Mouse (Mus musculus): ENCODE results near the gene Htr2b.

Gene Htr2b

DNA sequence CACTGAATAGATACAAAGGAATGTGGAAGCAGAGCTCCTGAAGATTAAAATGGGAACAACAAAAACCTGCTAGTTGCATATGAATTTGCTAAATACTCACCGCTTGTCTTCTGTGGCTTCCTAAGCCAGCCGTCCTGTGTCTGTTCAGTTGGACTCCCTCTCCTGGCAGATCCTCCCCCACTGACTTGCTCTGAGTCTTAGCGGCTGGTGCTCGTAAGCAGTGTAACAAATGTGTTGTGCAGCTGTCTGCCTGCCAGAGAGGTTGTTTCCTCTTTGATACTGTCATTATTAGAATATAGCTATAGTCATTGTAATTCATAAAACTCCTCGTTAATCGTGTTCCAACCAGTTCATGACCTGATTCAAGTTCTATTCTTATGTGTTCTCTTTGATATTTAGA lies at the start of gene Htr2b:
TSS of gene Htr2b (minus strand) at position 192 of the 400 bp plus-strand sequence.
- DNase-seq (ENCODE audit: low read depth, low spot score) = no peak

DNA sequence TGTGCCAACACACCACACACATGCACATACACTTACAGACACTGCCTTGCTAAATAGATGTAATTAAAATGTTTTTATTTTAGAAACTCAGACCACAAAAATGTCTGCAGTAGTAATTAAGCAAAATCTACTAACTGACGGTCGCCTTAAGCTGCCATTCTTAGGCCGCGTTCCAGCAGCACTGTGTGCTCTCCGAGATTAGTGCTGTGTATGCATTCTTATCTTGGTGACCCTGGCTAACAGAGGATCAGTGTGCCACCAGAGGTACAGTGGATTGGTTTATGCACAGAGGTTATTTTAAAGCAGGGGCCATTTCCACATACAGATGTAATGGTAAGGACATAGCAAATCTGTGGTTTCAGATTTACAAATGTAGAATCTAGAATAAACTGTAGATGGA lies 49.3 kb upstream of the Htr2b start:
- no peak for DNase-seq (ENCODE audit: low read depth, low spot score)

- no peak for DNase-seq (ENCODE audit: low read depth, low spot score)
Measured at GRCm38 (mm10) chr1:86160479-86160878, 48.7 kb upstream of the Htr2b start.

GRCm38 (mm10) chr1:86160059-86160458 lies 48.3 kb upstream of the Htr2b start:
- no peak for DNase-seq (ENCODE audit: low read depth, low spot score)

DNA sequence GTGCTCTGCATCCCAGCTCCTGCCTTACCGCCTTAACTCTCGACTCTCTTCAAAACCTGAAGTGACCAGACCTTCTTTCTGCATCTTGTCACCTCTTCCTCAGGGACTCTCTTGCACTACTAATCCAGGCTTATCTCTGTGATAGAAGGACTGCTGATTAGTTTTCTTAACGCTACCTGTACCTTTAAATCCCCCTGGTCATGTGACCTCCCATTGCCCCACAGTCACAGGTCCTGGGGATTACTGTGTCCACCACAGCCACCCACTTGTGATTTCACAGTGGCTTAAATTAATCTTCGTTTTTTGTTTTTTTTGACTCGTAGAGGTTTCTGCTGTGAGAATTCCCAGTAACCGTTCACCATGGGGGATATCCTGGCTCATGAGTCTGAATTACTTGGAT lies 44.8 kb upstream of the Htr2b start:
- DNase-seq (ENCODE audit: low read depth, low spot score) = no peak

DNA sequence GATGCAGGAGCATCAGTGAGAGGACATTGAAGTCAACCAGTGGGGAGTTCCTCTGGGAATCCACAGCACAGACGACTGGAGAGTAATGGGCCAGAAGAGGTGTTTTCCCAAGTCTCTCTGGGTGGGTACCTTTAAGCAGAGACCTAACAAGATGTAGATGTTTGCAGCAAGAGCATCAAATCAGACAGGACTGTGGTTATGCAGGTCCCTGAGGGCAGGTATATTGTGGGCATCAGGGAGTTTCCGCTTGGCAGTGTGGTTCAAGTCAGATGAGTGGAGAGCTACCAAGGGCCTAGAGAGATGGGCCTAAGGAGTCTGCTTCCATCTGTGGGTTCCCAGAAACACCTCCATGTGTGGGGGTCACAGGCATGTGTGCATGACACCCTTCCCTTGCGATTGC lies 44.3 kb upstream of the Htr2b start:
- DNase-seq (ENCODE audit: low read depth, low spot score) = no peak

DNA sequence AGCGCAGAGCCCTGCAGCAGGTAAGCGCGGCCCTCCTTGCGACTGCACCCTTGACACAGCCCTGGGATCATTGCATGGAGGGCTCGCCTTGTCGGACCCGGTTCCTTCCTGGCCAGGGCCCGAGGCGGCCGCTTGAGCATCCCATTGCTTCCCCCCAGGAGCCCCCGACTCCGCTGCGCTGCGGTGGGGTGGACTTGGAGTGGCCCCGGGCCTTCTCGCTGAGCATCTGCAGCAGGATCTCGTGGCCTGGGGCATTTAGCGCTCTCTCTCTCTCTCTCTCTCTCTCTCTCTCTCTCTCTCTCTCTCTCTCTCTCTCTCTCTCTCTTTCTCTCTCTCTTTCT lies 43.0 kb upstream of the Htr2b start:
- no peak for DNase-seq (ENCODE audit: low read depth, low spot score)

DNA sequence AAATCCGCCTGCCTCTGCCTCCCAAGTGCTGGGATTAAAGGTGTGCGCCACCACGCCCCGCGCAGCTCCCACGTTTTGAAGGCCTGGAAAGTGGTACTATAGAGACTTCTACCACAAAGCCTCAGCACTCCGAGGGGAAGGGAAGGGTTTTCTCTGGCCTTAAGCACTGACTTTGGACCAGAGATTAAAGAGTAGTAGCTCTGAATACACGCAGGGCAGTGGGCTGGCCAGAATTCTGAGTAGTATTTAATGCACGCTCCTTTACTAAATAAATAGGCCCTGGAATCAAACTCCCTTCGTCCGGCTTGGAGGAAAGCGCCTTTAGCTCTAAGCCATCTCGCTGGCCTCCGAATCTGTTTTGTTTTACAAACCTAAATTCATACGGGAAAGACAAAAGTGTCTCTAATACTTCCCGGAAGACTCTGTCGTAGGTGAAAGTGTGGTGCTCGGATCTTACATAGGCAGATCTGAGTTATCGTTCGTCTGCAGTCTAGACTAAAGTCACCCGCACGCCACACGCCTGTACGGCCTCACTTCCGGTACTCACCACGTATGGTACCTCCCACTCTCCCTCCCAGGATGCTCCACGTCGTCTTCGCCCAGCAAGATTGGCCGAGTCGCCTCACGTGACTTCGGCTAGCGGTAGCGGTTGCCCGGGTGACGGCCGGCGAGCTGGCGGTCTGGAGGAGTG lies 42.5 kb upstream of the Htr2b start, which contains the start of gene Armc9:
TSS of gene Armc9 (plus strand) at position 648 of the 691 bp plus-strand sequence.
- peak; percentile 88 for DNase-seq (ENCODE audit: low read depth, low spot score)

DNA sequence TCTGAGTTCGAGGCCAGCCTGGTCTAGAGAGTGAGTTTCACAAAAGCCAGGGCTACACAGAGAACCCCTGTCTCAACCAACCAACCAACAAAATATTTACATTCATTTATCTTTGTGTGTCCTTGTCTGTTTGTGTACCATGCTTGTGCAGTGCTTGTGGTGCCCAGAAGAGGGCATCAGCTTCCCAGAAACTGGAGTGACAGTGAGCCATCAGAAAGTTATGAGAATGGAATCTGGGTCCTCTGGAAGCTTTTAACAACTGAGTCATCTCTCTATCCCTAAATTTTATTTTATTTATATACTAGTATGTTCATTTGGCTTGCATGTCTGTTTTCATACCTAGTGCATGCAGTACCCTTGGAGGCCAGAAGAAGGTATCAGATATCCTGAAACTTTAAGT lies 40.8 kb upstream of the Htr2b start:
- DNase-seq (ENCODE audit: low read depth, low spot score) = no peak

- DNase-seq (ENCODE audit: low read depth, low spot score) = no peak
Measured at GRCm38 (mm10) chr1:86151376-86151775, 39.6 kb upstream of the Htr2b start.

DNA sequence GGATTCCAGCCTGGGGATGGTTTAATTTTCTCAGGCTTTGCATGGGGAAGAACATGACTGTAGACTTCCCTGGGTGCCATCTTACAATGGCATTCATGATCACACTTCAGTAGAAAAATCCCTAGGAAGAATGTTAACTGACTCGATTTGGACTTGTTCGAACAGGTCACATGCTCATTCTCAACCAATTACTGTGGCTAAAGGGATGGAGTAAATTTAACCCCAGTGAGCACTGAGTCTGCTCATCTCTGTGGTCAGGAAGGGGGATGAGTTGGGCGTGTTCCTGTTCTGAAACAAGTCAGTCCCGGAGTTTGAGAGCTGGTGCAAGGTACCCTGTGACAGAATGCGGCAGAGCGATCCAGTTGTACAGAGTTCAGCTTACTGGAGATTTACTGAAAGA lies 39.2 kb upstream of the Htr2b start:
- DNase-seq (ENCODE audit: low read depth, low spot score) = no peak

- no peak for DNase-seq (ENCODE audit: low read depth, low spot score)
Measured at GRCm38 (mm10) chr1:86148161-86148560, 36.4 kb upstream of the Htr2b start.

DNA sequence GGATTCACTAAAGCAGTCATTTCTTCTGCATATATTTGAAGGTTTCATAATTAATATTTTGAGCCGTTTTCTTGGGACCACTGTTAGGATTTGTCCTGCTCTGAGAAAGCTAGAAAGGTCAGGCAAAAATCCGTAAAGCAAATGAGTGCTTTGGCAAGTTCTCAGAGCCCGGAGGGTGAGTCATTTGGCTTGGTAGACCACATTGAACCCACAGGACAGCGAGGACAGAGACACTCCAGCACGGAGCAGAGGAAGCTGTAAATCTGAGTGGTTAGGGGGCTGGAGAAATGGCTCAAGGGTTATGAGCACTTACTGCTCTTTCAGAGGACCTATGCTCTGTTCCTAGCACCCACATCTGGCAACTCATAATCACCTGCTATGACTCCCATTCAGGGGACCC lies 35.8 kb upstream of the Htr2b start:
- DNase-seq (ENCODE audit: low read depth, low spot score) = no peak

DNA sequence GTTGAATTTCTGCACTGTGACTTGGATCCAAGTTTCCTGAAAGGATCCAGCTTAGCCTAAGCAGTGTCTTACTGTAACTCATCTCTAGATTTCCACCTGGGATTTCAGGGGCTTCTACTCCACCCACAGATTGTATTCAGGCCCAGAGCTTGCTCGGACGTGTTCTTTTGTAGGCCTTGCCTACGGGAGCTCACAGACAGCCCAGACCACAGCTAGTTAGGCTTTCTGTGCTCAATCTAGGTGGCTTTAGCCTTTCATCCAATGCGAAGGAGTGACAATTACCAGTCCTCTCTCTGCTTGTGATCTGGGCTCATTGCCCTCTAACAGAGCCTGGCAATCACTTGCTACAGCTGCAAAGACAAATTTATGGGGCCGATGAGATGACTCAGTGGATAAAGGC lies 34.5 kb upstream of the Htr2b start:
- DNase-seq (ENCODE audit: low read depth, low spot score) = no peak

DNA sequence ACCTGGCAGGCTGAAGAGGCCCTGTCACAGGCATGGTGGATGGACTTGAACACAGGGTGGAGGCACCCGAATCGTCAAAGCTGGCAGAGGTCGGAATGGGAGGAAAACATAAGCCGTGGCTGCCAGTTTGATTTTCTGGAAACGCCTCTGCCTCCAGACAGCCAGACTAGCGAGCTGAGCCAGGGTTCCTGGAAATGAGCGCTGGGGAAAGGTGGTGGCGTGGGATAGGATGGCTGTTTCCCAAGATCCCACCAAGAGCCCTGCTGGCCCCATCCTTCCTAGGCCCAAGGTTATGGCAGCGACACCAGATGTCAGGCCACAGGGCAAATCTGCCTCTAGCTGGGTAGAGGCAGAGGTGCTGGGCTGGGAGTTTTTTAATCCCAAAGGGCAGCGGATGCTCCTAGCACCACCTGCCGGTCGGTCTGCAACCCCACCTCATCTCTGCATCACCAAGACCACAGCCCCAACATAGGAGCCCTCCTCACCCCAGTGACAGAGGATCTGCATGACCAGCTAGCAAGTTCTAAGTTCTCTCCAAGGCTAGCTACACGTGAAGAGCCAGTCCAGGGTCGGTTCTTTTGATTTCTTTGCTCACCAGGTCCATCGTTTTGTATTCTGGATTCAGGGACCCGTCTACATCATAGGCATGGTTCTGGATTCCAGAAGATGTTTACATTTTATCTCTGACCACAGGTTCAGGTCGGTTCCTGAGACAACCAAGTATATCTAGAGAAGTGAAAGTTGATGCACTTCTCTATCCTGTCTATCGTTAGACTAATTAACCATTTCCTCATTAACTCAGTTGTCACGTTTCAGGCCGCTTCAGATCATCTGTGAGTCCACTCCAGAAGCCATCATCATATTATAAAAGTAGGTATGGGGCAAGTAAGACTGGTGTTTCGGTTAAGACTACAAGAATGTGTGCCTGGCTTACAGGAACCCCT lies 32.5 kb upstream of the Htr2b start:
- DNase-seq (ENCODE audit: low read depth, low spot score) = no peak

- no peak for DNase-seq (ENCODE audit: low read depth, low spot score)
Measured at GRCm38 (mm10) chr1:86143165-86143564, 31.4 kb upstream of the Htr2b start.

- DNase-seq (ENCODE audit: low read depth, low spot score) = peak; percentile 32
Measured at GRCm38 (mm10) chr1:86141081-86141480, 29.3 kb upstream of the Htr2b start.

DNA sequence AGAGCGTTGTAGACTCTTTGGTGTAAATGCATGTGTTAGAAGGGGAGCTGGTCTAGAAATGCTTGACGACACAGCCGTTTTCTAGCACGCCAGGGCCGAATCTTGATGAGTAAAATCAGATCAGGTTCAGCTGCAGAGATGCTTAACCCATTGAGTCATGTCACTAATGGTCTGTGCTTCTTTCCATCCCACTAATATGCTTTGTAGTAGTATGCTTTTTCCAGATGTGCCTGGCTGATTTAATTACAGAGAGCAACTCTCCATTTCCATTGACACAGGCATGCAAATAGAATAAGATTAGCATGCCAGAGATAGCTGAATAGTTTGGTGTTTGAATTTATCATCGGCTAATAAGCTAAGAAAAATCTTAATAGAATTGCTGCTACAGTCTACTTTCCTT lies 23.5 kb upstream of the Htr2b start:
- DNase-seq (ENCODE audit: low read depth, low spot score) = no peak

DNA sequence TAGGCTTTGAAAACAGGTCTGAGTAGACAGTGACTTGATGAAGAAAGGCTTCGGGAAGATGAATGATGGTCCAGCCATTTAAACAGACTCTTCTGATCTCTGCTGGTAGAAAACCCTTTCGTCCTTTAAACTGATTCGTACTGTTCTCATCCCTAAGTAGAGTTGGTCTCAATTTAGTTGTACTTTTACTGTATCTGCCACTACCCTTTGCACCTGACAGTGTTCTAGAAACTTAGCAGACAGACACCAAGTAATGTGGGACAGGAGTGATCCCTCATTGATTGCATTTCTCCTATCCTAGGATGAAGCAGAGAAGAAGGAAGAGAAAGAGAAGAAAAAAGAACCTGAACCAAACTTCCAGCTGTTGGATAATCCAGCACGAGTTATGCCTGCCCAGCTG lies 21.6 kb upstream of the Htr2b start, which contains the start of gene Gm21972:
TSS of gene Gm21972 (plus strand) at position 301 of the 400 bp plus-strand sequence.
- no peak for DNase-seq (ENCODE audit: low read depth, low spot score)

DNA sequence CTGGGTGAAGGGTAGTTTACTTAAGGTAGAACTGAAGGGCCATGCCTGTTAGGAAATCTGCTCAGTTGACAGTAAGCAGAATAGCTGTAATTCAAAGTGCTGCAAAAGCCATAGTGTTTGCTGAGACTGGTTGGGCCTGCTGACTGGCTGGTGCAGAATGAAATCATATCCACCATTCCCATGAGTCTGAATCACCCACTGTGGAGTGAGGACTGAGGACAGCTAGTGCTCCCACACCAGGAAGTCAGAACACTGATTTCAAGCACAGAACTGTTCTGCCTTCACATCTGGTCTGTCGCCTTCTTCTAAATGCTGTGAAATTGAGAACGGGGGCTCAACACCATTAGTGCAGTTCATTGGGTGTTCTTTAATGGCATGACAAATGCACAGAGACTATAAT lies 14.3 kb upstream of the Htr2b start:
- no peak for DNase-seq (ENCODE audit: low read depth, low spot score)

GRCm38 (mm10) chr1:86119549-86119948 lies 7.8 kb upstream of the Htr2b start:
- no peak for DNase-seq (ENCODE audit: low read depth, low spot score)

GRCm38 (mm10) chr1:86114141-86114540 lies 2.4 kb upstream of the Htr2b start:
- DNase-seq (ENCODE audit: low read depth, low spot score) = no peak

DNA sequence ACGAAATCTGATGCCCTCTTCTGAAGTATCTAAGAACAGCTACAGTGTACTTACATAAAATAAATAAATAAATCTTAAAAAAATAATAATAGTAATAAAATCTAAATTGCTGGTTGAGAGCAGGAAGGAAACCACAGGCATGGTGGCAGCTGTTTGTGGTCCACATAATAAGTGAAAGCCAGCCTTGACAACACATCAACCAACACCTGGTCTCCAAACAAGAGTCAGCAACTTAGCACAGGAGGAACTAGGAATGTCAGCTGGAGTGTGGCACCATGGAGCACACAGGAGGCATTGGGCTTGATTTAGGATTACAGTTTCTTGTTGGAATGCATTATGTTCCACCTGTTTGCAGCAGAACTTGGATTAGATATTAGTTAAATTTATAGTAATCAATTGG lies 6.7 kb downstream of the Htr2b start:
- DNase-seq (ENCODE audit: low read depth, low spot score) = no peak

Data from retina, adult 2 months (tissue).